Mouse (Mus musculus) naive thymus-derived CD4-positive, alpha-beta T cell, adult 2 months (primary cell): ENCODE results near the gene Nprl3.
"Not testable (repeated sequence)": the region's sequence is repeated elsewhere in the genome, so short reads cannot be mapped to it uniquely, and the experiment has no call there.

ENCODE experiments used
- DNase-seq: peaks from one replicate; pipeline ENCODE4 v3.0.0-alpha.2; 2011; ENCODE audit warnings: low read depth

Nprl3 gene

DNA sequence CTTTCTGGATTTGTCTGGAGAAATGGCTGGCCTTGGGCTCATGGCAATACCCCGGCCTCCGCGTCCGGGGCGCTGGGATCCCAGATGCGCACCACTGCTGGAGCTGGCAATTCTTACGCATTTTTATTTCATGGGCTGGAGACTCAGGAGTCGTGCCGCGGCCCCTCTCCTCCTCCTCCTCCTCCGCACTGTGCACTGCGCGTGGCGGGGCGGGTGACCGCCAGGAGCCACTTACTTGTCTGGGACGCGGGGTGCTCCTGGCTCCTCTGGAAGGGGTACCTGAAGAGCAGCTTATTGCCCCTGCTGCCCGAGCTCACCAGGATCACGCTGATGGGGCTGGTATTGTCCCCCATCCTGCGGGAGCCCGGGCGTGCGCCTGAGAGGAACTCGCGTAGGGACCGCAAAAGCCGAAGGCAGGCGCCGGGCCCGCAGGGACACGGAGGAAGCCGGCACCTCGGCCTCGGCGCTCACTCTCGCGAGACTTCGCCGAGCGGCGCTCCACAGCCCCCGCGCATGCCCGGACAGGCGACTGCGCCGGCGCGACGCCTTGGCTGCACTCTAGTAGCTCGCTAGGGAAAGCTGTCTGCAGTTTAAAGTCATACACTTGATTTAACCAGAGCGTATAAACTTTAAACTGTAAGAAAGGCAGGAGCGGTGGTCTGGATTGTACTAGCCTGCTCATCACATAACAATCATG lies at the start of gene Nprl3:
Gene Nprl3, minus strand, starts transcription at position 520 of the 697 bp plus-strand sequence.
- DNase-seq, result peak; percentile 97

DNA sequence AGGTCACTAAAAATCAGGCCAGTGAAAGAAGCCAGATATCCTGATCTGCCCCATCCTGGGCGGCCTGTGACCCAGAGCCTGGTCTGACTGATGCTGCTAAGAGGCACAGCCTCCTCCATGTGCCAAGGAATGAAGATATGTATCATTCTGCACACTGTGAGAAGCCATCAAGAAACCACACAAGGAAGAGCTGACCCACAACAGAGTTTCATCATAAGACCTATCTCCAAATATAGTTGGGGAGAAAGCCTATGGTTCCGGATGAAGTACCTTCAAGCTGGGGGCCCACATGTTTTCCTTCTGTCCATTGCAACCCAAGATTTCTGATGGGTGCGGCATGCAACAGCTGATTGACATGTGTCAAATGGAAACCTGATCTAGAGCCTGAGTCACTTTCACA lies 48.5 kb upstream of the Nprl3 start:
- DNase-seq, result no peak

DNA sequence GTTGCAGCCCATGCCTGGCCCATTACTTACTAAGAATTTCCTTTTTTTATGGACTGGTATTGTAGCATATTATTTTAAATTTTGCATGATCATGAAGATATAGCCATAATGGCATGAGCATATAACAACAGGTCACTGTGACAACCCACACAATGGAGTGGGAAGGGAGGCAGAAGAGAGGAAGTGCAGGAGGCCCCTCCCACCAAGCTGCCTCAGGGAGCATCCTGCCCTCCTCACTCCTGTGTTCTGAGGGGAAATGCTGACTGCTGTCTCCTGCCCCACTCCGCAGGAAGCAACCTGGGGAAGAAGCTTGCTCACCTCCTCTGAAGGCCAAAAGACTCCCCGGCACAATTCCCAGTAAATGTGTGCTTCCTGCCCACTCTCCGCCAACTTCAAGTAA lies 42.4 kb upstream of the Nprl3 start:
- no peak for DNase-seq

- DNase-seq, result no peak
These were observed 41.9 kb upstream of the Nprl3 start for GRCm38 (mm10) chr11:32309446-32309845.

DNA sequence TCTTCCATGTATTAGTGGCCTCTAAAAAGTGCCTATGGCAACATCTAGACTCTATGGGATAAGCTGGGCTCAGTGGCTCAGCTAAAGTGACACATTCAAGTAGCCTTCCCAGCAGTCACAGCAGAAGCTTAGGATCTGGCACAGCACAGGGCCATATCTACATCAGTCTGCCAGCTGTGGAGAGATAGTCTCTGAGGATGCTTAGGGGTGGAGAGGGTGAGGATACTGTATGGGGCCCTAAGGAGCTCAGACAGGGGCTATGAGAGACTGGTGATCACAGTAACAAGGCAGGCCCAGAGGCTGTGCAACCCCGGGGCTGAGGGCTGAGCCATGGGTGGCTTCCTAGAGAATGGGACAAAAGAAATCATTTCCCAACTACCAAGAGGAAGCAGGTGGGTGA lies 39.5 kb upstream of the Nprl3 start:
- no peak for DNase-seq

GRCm38 (mm10) chr11:32303455-32303854 lies 35.9 kb upstream of the Nprl3 start:
- DNase-seq, result no peak

- DNase-seq, result no peak
These were observed 35.4 kb upstream of the Nprl3 start for GRCm38 (mm10) chr11:32302824-32303419.

DNA sequence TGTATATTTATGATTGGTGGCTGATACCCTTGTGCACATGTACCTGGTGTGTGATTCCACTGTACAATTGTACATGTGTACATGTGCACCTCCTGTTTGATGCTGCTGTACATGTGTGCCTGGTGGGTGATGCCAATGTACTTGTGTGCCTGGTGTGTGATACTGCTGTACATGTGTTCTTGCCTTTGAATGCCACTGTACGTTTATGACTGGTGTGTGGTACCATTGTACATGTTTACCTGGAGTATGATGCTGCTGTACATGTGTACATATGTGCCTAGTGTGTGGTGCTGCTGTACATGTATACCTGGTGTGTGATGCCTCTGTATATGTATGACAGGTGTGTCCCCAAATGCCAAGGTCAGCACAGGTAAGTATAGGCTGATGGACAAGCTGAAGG lies 34.0 kb upstream of the Nprl3 start:
- no peak for DNase-seq

- DNase-seq, result no peak
These were observed 33.1 kb upstream of the Nprl3 start for GRCm38 (mm10) chr11:32300279-32301267.

- DNase-seq, result peak; percentile 38
These were observed 32.4 kb upstream of the Nprl3 start, which contains the start of gene Hbq1a for GRCm38 (mm10) chr11:32299865-32300264. Hbq1a (plus strand) TSS chr11:32300069.

GRCm38 (mm10) chr11:32298532-32298918 lies 31.0 kb upstream of the Nprl3 start:
- DNase-seq, result no peak

DNA sequence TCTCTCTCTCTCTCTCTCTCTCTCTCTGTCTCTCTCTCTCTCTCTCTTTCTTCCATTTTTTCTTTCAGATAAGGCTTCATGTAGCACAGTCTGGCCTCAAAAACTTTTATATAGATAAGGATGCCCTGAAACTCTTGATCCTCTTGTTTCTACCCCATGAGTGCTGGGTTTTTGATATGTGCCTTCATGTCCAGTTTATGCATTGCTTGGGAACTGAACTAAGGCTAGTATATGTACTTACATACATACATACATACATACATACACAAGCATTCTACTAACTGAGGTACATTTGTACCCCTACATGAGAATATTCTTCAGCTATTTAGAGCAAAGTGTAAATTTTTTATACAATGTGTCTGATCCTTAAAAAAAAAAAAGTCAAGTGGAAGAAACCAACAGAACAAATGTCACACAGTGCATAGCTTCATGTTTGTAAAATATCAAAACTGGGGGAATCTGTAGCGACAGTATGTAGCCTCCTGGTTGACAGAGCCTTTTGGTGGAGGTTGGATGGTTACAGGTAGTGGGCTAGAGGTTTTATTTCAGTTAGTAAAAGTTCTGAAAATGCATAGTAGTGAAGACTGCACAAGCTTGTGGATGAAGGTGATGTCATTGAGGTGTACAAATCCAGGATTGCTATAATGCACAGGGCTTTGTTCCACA lies 30.5 kb upstream of the Nprl3 start:
- no peak for DNase-seq

DNA sequence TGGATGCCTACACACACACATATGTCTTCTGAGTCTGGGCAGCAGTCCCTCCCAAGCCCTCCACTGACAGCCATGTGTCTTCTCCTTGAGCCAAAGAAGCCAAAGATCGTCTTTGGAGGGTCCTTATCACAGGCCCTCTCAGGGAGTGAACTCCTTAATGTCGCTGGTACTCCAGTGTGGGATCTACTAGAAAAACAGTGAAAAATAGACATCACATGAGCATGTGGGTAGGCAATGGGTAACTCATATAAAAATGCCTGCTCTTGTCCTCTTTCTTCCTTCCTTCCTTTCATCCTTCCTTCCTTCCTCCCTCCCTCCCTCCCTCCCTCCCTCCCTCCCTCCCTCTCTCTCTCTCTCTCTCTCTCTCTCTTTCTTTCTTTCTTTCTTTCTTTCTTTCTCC lies 29.9 kb upstream of the Nprl3 start:
- not testable (repeated sequence) for DNase-seq

GRCm38 (mm10) chr11:32296203-32296602 lies 28.7 kb upstream of the Nprl3 start, which contains the start of gene Hba-a2:
Hba-a2 (plus strand) TSS chr11:32296489.
- DNase-seq, result not testable (repeated sequence)

GRCm38 (mm10) chr11:32293479-32293878 lies 26.0 kb upstream of the Nprl3 start:
- not testable (repeated sequence) for DNase-seq

DNA sequence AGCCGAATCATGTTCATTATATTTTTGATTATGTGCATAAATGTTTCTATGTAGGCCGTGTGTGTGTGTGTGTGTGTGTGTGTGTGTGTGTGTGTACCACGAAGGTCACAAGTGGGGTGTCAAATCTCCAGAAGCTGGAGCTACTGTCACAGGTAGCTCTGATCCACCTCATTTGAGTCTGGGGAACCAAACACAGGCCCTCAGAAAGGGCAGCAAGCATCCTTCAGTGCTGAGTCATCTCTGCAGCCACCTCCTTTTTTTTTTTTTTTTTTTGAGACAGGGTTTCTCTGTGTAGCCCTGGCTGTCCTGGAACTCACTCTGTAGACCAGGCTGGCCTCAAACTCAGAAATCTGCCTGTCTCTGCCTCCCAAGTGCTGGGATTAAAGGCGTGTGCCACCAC lies 25.3 kb upstream of the Nprl3 start:
- not testable (repeated sequence) for DNase-seq

GRCm38 (mm10) chr11:32287493-32287825 lies 20.0 kb upstream of the Nprl3 start:
- no peak for DNase-seq

- peak; percentile 59 for DNase-seq
These were observed 19.4 kb upstream of the Nprl3 start, which contains the start of gene Hbq1b for GRCm38 (mm10) chr11:32286695-32287492. Hbq1b (plus strand) TSS chr11:32286965.

- not testable (repeated sequence) for DNase-seq
These were observed 18.4 kb upstream of the Nprl3 start for GRCm38 (mm10) chr11:32285887-32286286.

- no peak for DNase-seq
These were observed 17.7 kb upstream of the Nprl3 start for GRCm38 (mm10) chr11:32285031-32285775.
